Mouse (Mus musculus) ES-Bruce4 (cell line): ENCODE data around the gene Clybl.

Source experiments
- CTCF ChIP-seq: IDR thresholded peaks from one replicate; pipeline ENCODE4 v1.8.1; 2011; ENCODE audit warnings: low read depth, low read length
- EP300 ChIP-seq: IDR thresholded peaks from 2 replicates; pipeline ENCODE4 v1.6.1; 2011; ENCODE audit warnings: low read depth, low read length; ENCODE audit not compliant: insufficient read depth
- POLR2A ChIP-seq: IDR thresholded peaks from one replicate; pipeline ENCODE4 v1.8.1; 2011; ENCODE audit warnings: low read length; ENCODE audit not compliant: insufficient read depth

DNA sequence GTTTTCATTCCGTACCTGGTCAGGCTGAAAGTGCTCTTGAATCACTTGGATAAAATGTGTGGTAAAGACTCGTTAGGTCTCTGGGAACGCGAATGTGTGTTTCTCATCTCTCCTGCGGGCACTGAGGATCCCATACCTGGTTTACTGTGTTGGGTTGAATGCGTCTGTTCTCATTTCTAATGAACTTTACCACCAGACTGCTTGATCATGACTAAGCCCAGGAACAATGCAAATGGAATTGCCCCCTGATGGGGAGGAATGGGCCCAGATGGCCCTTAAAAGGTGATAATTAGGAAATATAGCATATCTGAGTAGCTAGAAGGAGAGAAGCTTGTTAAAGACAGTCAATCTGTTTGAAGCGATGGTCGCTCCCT, 74.7 kb downstream of the Clybl start:
- TF ChIP-seq POLR2A (no peak), CTCF (no peak), EP300 (no peak)
